Mouse (Mus musculus): ENCODE data around the gene Igsf21. TPM values are rescaled to one million over a fixed set of nuclear protein-coding genes. Genes with fewer than 3 reads are reported as not detected.
A peak's percentile ranks its signal among the peaks of the same experiment; 100 is the strongest.

Igsf21 gene
- total and polyA plus RNA-seq, 2 experiments from 2014 or later: 145 to 146 TPM

GRCm38 (mm10) chr4:140109626-140109948 is 137.0 kb downstream of the Igsf21 start:
- Histone ChIP-seq H3K4me1 (ENCODE audit: insufficient read depth, low read length) (peaks cover 8% of the 10 kb centered on the region; the same call in 1 of the 2 replicates), H3K27me3 (ENCODE audit: insufficient read depth, low read length) (no peaks in the 10 kb centered on the region), H3K4me3 (ENCODE audit: low read depth, low read length) (no peak overlapping the region; the same call in 1 of the 2 replicates), H3K36me3 (ENCODE audit: insufficient read depth, low read length) (no peaks in the 10 kb centered on the region), H3K27ac (ENCODE audit: low read depth, low read length) (no peak overlapping the region), H3K9ac (replicated peaks; ENCODE audit: low read length, poor library complexity, severe bottlenecking) (0 out of 2 replicates have a peak overlapping the region, but pooled peaks have one; percentile 29), H3K9me3 (ENCODE audit: low read length) (no peaks in the 10 kb centered on the region), H3K4me2 (ENCODE audit: low read depth, low read length, poor library complexity, severe bottlenecking) (peak overlapping the region; percentile 37)
- WGBS: 39% methylated on average over 6 of the region's 6 CpGs
- no peak for TF ChIP-seq CTCF (IDR thresholded peaks at IDR 0.05)
- no peak for DNase-seq (ENCODE audit: low spot score)
- ATAC-seq (ENCODE audit: low FRiP score): no peak

GRCm38 (mm10) chr4:140108871-140109625 is 137.5 kb downstream of the Igsf21 start:
- Histone ChIP-seq H3K9me3 (ENCODE audit: low read length) (no peaks in the 10 kb centered on the region), H3K9ac (replicated peaks; ENCODE audit: low read length, poor library complexity, severe bottlenecking) (peak overlapping the region; percentile 29; the same call in 1 of the 2 replicates), H3K36me3 (ENCODE audit: insufficient read depth, low read length) (no peaks in the 10 kb centered on the region), H3K27me3 (ENCODE audit: insufficient read depth, low read length) (no peaks in the 10 kb centered on the region), H3K4me3 (ENCODE audit: low read depth, low read length) (peak overlapping the region; percentile 7; the same call in 1 of the 2 replicates), H3K27ac (ENCODE audit: low read depth, low read length) (peak overlapping the region; percentile 43; the same call in 1 of the 2 replicates), H3K4me2 (ENCODE audit: low read depth, low read length, poor library complexity, severe bottlenecking) (peak overlapping the region; percentile 37), H3K4me1 (ENCODE audit: insufficient read depth, low read length) (peaks cover 8% of the 10 kb centered on the region; the same call in 1 of the 2 replicates)
- peak; percentile 58 for DNase-seq (ENCODE audit: low spot score)
- WGBS: 4% methylated on average over 32 of the region's 32 CpGs
- peak; percentile 47; the same call in 1 of the 2 replicates for ATAC-seq (ENCODE audit: low FRiP score)
- no peak for TF ChIP-seq CTCF (IDR thresholded peaks at IDR 0.05)

- Histone ChIP-seq H3K4me3 (ENCODE audit: low read depth, low read length) (no peak overlapping the region), H3K4me2 (ENCODE audit: low read depth, low read length, poor library complexity, severe bottlenecking) (no peak overlapping the region), H3K27me3 (ENCODE audit: insufficient read depth, low read length) (no peaks in the 10 kb centered on the region; the same call in 1 of the 2 replicates), H3K4me1 (ENCODE audit: insufficient read depth, low read length) (peaks cover 16% of the 10 kb centered on the region), H3K36me3 (ENCODE audit: insufficient read depth, low read length) (no peaks in the 10 kb centered on the region), H3K9me3 (ENCODE audit: low read length) (no peaks in the 10 kb centered on the region), H3K27ac (ENCODE audit: low read depth, low read length) (no peak overlapping the region), H3K9ac (replicated peaks; ENCODE audit: low read length, poor library complexity, severe bottlenecking) (no peak overlapping the region)
- TF ChIP-seq CTCF (IDR thresholded peaks at IDR 0.05): no peak
- 83% methylated on average over 12 of the region's 12 CpGs for WGBS
- no peak for ATAC-seq (ENCODE audit: low FRiP score)
- DNase-seq (ENCODE audit: low spot score): no peak
Measured at GRCm38 (mm10) chr4:140107161-140107560, 139.4 kb downstream of the Igsf21 start.

GRCm38 (mm10) chr4:140104795-140105194 is 141.8 kb downstream of the Igsf21 start:
- Histone ChIP-seq H3K4me3 (ENCODE audit: low read depth, low read length) (no peak overlapping the region), H3K4me2 (ENCODE audit: low read depth, low read length, poor library complexity, severe bottlenecking) (no peak overlapping the region), H3K27me3 (ENCODE audit: insufficient read depth, low read length) (no peaks in the 10 kb centered on the region; the same call in 1 of the 2 replicates), H3K27ac (ENCODE audit: low read depth, low read length) (no peak overlapping the region), H3K36me3 (ENCODE audit: insufficient read depth, low read length) (no peaks in the 10 kb centered on the region), H3K9ac (replicated peaks; ENCODE audit: low read length, poor library complexity, severe bottlenecking) (no peak overlapping the region), H3K4me1 (ENCODE audit: insufficient read depth, low read length) (peaks cover 17% of the 10 kb centered on the region), H3K9me3 (ENCODE audit: low read length) (no peaks in the 10 kb centered on the region)
- WGBS: 23% methylated on average over 5 of the region's 6 CpGs
- TF ChIP-seq CTCF (IDR thresholded peaks at IDR 0.05): no peak
- DNase-seq (ENCODE audit: low spot score) (no peak), ATAC-seq (ENCODE audit: low FRiP score) (no peak)

- Histone ChIP-seq H3K27me3 (ENCODE audit: insufficient read depth, low read length) (no peaks in the 10 kb centered on the region; the same call in 1 of the 2 replicates), H3K9me3 (ENCODE audit: low read length) (no peaks in the 10 kb centered on the region), H3K27ac (ENCODE audit: low read depth, low read length) (no peak overlapping the region), H3K4me2 (ENCODE audit: low read depth, low read length, poor library complexity, severe bottlenecking) (peak overlapping the region; percentile 30), H3K4me3 (ENCODE audit: low read depth, low read length) (no peak overlapping the region), H3K4me1 (ENCODE audit: insufficient read depth, low read length) (peaks cover 12% of the 10 kb centered on the region), H3K9ac (replicated peaks; ENCODE audit: low read length, poor library complexity, severe bottlenecking) (no peak overlapping the region; the same call in 1 of the 2 replicates), H3K36me3 (ENCODE audit: insufficient read depth, low read length) (no peaks in the 10 kb centered on the region)
- TF ChIP-seq CTCF (IDR thresholded peaks at IDR 0.05): no peak
- 5% methylated on average over 26 of the region's 28 CpGs for WGBS
- DNase-seq (ENCODE audit: low spot score): no peak
- ATAC-seq (ENCODE audit: low FRiP score): no peak
Measured at GRCm38 (mm10) chr4:140103341-140104027, 143.1 kb downstream of the Igsf21 start.
